Mouse (Mus musculus): ENCODE measurements around the gene Bud23.

Gene Bud23

DNA sequence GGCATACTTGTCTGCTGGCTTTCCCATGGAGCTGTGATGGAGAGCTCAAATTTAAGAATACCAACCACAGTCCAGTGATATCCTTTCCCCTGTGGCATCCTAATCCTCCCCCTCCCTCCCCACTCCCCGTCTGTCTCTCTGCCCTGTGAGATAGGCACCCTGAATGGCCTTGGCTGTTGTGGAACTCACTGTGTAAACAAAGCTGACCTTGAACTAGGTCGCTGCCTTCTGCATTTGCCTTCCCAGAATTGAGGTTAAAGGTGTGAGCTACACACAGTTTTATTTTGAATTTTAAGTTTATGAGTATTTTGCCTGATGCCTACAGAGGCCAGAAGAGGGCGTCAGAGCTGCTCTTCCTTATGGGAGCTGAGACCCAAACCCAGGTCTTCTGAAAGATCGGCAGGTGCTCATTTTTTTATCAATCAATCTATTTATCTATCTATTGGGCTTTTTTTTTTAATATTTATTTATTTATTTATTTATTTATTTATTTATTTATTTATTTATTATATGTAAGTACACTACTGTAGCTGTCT lies 48.5 kb downstream of the Bud23 start:
- no peak for DNase-seq

DNA sequence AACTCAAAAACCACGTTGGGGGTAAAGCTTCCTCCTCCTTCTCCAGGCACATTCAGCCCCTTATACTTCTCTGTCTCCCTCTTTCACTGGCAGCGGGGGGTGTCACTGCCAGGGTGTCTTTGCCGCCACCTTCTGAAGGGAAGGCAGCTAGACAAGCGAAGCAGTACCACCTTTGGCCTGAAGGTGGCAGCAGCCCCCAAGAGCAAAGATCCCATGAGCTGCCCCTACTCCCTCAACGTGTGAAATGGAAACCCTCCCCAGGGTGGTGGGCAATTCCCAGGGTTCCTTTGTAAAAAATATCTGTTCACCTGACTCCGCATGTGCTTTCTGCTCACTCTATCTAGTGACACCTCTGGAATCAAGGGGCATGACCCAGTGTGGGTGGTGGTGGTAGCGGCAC lies 49.3 kb downstream of the Bud23 start:
- DNase-seq, result peak; percentile 60 to 66

DNA sequence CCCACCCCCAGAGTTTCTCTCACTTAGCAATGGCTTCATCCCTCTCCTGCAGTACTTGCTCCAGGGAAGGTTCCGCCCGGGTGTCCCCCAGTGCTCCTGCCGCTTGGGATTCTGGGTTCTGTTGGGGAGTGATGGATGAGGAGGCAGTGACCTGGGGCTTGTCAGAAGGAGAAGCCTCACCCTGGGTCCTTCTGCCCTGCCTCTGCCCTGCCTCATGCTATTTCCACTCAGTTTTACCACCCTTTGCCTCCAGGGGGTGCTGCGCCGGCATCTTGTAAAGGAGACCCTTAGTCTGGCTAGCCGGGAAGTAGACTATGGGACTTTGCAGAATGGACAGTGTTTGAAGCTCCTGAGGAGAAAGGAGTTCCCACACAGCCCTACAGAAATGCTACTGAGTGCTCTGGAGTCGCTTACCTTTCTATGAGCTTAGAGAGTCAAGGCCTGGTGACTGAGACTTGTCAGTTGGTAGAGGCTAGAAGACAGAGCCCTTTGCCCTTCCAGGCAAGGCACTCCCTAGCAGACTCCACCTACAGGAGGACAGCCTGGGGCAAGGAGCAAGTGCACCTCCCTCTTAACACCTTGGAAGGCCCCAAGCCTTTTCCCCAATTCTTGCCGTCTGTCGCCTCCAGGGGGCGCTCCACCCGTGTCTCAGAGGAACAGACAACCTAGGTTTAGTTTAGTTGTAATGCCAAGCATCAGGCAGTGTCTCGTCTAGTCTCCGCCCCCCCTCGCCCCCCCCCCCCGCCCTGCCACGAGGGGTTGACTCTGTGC lies 51.9 kb downstream of the Bud23 start:
- peak; percentile 59 to 69 for DNase-seq

DNA sequence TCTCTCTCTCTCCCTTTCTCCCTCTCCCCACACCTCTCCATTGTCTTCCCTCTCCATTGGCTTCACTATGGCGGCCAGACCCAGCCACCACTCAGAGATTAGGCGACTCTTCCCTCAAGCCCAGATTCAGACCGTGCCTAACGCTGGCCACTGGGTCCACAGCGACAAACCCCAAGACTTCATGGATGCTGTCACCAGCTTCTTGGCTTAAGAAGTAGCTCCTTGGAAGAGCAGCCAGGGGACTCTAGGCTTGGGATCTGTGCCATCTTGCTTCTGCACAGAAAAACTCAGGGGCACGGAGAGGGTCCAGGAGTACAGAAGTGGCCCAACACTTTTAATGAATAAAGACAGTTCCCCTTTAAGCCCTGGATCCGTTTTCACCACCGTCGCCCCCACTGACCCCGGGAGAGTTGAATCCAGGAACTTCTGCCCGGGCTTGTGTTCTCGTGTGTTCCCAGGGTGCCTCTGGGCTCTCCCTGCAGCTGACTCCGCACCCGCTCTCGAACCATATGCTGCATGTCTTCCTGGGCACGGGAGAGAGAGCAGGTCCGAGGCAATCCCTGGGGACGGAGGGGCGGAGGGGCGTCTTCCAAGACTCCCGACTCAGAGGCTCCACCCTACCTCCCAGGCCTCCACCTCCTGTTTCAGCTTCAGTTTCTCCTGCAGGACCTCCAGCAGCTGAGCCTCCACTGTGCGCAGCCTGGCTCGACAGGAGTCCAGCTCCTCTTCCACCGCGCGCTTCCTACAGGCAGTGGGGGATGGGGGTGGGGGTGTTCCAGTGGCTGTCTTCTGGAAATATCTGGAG lies 52.7 kb downstream of the Bud23 start:
- DNase-seq, result no peak

DNA sequence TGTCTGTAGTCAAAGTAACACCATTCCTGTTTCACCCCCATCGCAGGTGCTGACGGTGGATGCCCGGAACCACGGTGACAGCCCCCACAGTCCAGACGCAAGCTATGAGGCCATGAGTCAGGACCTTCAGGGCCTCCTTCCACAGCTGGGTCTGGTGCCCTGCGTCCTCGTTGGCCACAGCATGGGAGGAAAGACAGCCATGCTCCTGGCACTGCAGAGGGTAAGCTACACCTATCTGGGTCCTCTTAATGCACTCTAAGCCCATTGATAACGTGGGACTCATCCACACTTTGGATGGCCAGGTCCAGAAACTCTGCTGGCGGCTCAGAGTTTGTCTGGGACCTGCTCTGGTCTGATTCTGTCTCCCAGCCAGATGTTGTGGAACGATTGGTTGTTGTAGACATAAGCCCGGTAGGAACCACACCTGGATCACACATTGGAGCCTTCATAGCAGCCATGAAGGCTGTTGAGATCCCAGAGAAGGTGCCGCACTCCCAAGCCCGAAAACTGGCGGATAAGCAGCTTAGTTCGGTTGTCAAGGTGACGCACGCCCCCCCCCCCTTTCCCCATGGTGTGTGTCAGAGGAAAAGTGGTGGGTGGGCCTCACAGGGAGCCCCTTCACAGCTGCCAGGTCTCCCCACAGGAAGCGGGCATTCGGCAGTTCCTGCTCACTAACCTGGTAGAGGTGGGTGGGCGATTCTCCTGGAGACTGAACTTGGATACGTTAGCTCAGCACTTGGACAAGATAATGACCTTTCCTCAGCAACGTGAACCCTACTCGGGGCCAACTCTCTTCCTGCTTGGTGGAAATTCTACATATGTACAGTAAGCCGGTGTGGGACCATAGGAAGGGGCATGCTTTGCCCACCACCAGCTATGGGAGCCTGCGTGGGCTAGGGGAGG lies 53.7 kb downstream of the Bud23 start:
- no peak for DNase-seq

DNA sequence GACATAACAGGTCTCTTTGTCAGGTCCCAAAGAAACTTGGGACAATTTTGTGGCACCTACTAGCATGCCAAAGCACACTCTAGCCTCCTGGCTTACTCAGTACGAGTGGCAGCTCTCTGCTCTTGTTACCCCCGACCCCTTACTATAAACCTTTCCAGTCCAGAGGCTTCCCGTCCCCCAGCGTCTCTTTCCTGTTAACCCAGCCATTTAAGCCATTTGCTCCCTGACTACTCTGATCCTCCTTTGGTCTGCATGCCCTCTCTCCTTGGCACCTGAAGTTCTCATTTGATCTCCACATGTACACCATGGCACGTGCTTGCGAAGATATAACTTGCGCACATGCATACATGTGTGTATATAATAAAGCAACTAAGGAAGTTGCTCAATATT lies 54.4 kb downstream of the Bud23 start:
- DNase-seq, result no peak

DNA sequence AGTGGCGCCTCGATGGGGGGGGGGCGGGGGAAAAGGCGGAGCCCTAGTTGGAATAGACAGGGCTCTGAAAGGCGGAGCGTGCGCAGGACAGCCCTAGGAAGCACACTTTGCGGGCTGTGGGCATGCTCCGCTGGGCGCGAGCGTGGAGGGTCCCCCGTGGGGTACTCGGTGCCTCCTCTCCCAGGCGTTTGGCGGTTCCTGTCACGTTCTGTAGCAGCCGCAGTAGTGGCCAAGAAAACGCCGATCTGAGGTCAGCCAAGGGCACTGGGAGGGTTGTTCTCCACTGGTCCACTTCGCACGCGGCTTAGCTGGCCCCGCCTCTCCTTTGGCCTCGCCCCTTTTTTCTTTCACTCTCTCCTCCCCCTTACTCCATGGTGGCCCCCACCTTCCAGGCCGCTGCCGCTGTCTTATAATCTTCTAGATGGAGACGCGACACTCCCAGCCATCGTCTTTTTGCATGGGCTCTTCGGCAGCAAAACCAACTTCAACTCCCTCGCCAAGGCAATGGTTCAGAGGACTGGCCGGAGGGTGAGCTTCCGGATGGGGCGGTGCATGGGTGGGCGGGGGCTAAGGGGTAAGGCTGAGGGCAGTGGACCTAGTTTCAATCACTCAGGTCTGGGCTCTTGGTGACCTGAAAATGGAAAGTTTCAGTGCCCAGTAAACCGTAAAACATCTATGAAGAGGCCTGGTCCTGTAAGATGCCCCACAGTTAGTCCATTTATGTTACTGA lies 55.0 kb downstream of the Bud23 start:
- DNase-seq, result peak; percentile 74 to 80

DNA sequence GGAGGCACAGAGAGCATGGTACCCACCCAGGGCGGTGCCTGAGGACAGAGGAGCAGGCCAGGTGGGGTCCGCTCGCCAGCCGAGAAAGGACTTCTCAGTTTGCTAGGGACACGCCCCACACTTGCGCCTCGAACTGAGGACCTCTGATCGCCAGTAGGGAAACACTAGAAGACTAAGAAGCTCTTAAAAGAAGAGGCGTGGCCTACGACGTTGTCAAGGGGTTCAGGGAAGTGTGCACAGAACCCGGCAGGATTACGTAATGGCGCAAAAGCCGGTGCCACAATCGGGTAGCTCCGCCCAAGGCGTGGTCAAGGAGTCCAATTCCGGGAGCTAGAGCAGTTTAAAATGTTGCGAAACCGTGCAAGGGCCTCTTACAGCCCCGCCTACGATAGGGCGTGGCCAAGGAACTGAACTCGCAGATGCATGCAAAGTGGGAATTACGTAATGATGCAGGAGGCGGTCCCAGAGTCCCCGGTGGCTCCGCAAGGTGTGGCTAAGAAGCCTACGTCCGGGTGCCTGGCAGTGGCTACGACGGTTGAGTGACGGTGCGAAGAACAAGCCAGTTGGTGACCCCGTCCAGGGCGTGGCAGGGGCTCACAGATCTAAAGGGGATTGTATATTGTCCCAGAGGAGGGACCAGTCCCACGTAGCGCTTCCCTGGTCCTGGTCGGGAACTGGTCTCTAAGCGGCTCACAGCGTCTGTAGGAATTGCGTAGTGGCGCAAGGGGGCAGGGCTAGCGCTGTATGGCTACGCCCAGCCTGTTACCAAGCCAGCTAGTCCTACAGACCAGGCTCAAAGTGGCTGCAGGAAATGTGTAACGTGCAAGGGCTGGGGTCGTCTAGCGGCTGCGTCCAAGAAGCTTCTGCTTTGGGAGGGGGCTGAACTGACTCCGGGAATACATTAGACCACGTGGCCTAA lies 55.8 kb downstream of the Bud23 start, which contains the start of gene Abhd11:
Gene Abhd11, plus strand, starts transcription at position 482 of the 919 bp plus-strand sequence.
- peak; percentile 97 to 99 for DNase-seq

DNA sequence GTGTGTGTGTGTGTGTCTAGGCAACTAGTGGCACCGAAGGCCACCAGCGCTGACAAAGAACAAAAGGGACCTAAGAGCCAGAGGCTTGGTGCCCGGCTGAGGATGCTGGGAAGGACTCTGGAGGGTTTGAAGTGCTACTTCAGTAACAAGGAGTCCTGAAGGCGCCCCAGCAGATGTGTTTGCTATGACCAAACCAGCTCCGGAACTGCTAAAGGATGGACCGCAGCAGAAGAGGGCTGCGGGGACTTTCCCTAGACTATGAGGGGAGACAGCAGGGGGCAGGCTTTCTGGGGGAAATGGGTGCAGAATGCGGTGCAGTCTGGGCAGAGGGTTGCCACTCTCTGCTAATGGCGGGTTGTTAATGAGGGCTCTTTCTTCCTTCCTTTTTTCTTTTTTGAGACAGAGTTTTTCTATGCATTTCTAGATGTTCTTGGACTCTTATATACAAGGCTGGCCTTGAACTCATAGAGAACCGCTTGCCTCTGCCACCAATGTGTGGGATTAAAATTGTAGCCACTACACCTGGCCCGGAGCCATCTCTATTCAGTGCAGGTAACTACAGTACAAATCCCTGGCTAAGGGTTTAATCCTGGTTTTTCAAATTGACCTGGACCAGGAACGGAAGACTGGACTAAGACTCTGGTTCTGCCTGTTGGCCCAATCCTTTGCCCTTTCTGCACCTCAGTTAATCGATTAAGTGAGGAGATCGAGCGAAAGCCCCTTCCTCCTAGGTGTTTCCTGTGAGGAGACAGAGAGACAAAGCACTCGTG lies 56.8 kb downstream of the Bud23 start:
- DNase-seq, result no peak

Data from thymus, adult 18-20 months (tissue).